Mouse (Mus musculus): Measurements from ENCODE around the gene Amigo2.
"Not testable (repeated sequence)": the region's sequence is repeated elsewhere in the genome, so short reads cannot be mapped to it uniquely, and the experiment has no call there.

Gene Amigo2

GRCm38 (mm10) chr15:97216843-97217242 is 30.2 kb downstream of the Amigo2 start:
- DNase-seq (ENCODE audit: low spot score in 2 of 2) = no peak

GRCm38 (mm10) chr15:97212501-97213477 is 34.3 kb downstream of the Amigo2 start:
- DNase-seq (ENCODE audit: low spot score in 2 of 2) = no peak

- DNase-seq (ENCODE audit: low spot score in 2 of 2) = not testable (repeated sequence)
Observed at GRCm38 (mm10) chr15:97209754-97210153, 37.3 kb downstream of the Amigo2 start.

GRCm38 (mm10) chr15:97206506-97206905 is 40.6 kb downstream of the Amigo2 start:
- no peak for DNase-seq (ENCODE audit: low spot score in 2 of 2)

GRCm38 (mm10) chr15:97205776-97206175 is 41.3 kb downstream of the Amigo2 start:
- no peak for DNase-seq (ENCODE audit: low spot score in 2 of 2)

- no peak for DNase-seq (ENCODE audit: low spot score in 2 of 2)
Observed at GRCm38 (mm10) chr15:97204889-97205288, 42.2 kb downstream of the Amigo2 start.

- no peak for DNase-seq (ENCODE audit: low spot score in 2 of 2)
Observed at GRCm38 (mm10) chr15:97196644-97197043, 50.4 kb downstream of the Amigo2 start.

GRCm38 (mm10) chr15:97195628-97196027 is 51.5 kb downstream of the Amigo2 start:
- DNase-seq (ENCODE audit: low spot score in 2 of 2) = peak in 1 of 2 experiments; percentile 7
